Mouse (Mus musculus): ENCODE data around the gene Cxcr5. TPM values are rescaled to one million over a fixed set of nuclear protein-coding genes. Genes with fewer than 3 reads are reported as not detected.
A peak's percentile ranks its signal among the peaks of the same experiment; 100 is the strongest.

The Cxcr5 gene
- polyA plus RNA-seq, 1 experiment from 2014 or later, result 0.06 TPM

- Histone ChIP-seq H3K36me3 (ENCODE audit: control insufficient read depth, insufficient read depth, low read length) (no peaks in the 10 kb centered on the region), H3K27me3 (ENCODE audit: control insufficient read depth, insufficient read depth, low read length) (no peaks in the 10 kb centered on the region), H3K4me3 (ENCODE audit: low read depth, low read length) (peak overlapping the region; percentile 50), H3K27ac (ENCODE audit: low read depth, low read length) (peak overlapping the region; percentile 97), H3K9me3 (replicated peaks; ENCODE audit: control insufficient read depth, low read length) (no peaks in the 10 kb centered on the region), H3K4me2 (peak overlapping the region; percentile 95), H3K4me1 (ENCODE audit: control insufficient read depth, insufficient read depth, low read length) (peaks cover 62% of the 10 kb centered on the region), H3K9ac (ENCODE audit: low read depth, low read length) (peak overlapping the region; percentile 78)
- peak; percentile 12 for ATAC-seq (replicated peaks; ENCODE audit: insufficient number of reproducible peaks, low FRiP score, low TSS enrichment)
- whole genome bisulfite sequencing (ENCODE audit: insufficient replicate concordance), result 5% methylated on average over 17 of the region's 20 CpGs
These were observed 62.1 kb downstream of the Cxcr5 start for GRCm38 (mm10) chr9:44499356-44500162.

GRCm38 (mm10) chr9:44498421-44499355, 63.0 kb downstream of the Cxcr5 start:
- Histone ChIP-seq H3K9me3 (replicated peaks; ENCODE audit: control insufficient read depth, low read length) (no peaks in the 10 kb centered on the region), H3K4me1 (ENCODE audit: control insufficient read depth, insufficient read depth, low read length) (peaks cover 71% of the 10 kb centered on the region), H3K27ac (ENCODE audit: low read depth, low read length) (peak overlapping the region; percentile 97), H3K9ac (ENCODE audit: low read depth, low read length) (peak overlapping the region; percentile 78), H3K36me3 (ENCODE audit: control insufficient read depth, insufficient read depth, low read length) (no peaks in the 10 kb centered on the region), H3K4me2 (peak overlapping the region; percentile 95), H3K4me3 (ENCODE audit: low read depth, low read length) (peak overlapping the region; percentile 50), H3K27me3 (ENCODE audit: control insufficient read depth, insufficient read depth, low read length) (no peaks in the 10 kb centered on the region)
- WGBS (ENCODE audit: insufficient replicate concordance), result under 1% methylated on average over 57 of the region's 59 CpGs
- peak; percentile 66 for ATAC-seq (replicated peaks; ENCODE audit: insufficient number of reproducible peaks, low FRiP score, low TSS enrichment)

GRCm38 (mm10) chr9:44497624-44498377, 63.9 kb downstream of the Cxcr5 start:
- no peaks in the 10 kb centered on the region for H3K9me3 ChIP-seq (replicated peaks; ENCODE audit: control insufficient read depth, low read length)
- H3K4me2 ChIP-seq, result peak overlapping the region; percentile 95
- WGBS (ENCODE audit: insufficient replicate concordance), result 2% methylated on average over 10 of the region's 11 CpGs
- H3K27me3 ChIP-seq (ENCODE audit: control insufficient read depth, insufficient read depth, low read length), result no peaks in the 10 kb centered on the region
- H3K9ac ChIP-seq (ENCODE audit: low read depth, low read length), result peak overlapping the region; percentile 78
- H3K36me3 ChIP-seq (ENCODE audit: control insufficient read depth, insufficient read depth, low read length), result no peaks in the 10 kb centered on the region
- H3K4me1 ChIP-seq (ENCODE audit: control insufficient read depth, insufficient read depth, low read length), result peaks cover 79% of the 10 kb centered on the region
- peak overlapping the region; percentile 50 for H3K4me3 ChIP-seq (ENCODE audit: low read depth, low read length)
- peak overlapping the region; percentile 97 for H3K27ac ChIP-seq (ENCODE audit: low read depth, low read length)
- no peak for ATAC-seq (replicated peaks; ENCODE audit: insufficient number of reproducible peaks, low FRiP score, low TSS enrichment)

DNA sequence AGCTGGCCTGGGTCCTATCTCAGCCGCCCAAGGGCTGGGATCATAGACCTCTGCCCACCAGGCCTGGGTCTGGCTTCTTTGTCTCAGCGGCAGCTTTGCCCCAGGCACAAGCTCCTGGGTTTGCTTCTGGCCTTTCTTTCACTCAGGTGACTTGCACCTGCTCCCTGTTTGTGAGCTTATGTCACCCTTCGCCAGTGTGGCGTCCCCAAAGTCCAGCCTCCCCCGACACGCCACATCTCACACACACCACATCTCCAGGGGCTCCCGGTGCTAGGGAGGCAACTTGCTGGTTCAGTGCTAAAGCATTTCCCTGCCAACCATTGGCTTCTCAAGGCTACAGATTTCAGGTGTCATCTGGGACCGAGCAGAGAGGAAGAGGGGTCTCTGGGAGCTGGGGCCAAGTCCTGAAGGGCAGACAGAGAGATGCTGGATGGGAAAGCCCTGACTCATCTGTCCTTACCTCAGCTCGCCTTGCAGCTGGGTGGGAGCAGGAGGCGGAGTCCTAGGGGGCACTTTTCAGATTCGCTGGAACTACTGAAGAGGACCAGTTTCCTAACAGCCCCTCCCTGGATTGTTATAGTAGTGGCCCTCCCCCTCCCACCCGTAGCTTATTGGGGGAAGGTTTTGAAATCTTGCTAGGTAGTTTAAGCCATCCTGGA, 64.7 kb downstream of the Cxcr5 start:
- H3K36me3 ChIP-seq (ENCODE audit: control insufficient read depth, insufficient read depth, low read length), result no peaks in the 10 kb centered on the region
- 48% methylated on average over 12 of the region's 12 CpGs for WGBS (ENCODE audit: insufficient replicate concordance)
- no peak for ATAC-seq (replicated peaks; ENCODE audit: insufficient number of reproducible peaks, low FRiP score, low TSS enrichment)
- H3K27ac ChIP-seq (ENCODE audit: low read depth, low read length), result peak overlapping the region; percentile 97; the same call in 1 of the 2 replicates
- H3K27me3 ChIP-seq (ENCODE audit: control insufficient read depth, insufficient read depth, low read length), result no peaks in the 10 kb centered on the region
- peak overlapping the region; percentile 50; the same call in 1 of the 2 replicates for H3K4me3 ChIP-seq (ENCODE audit: low read depth, low read length)
- no peaks in the 10 kb centered on the region for H3K9me3 ChIP-seq (replicated peaks; ENCODE audit: control insufficient read depth, low read length)
- peak overlapping the region; percentile 95 for H3K4me2 ChIP-seq
- H3K4me1 ChIP-seq (ENCODE audit: control insufficient read depth, insufficient read depth, low read length), result peaks cover 88% of the 10 kb centered on the region
- H3K9ac ChIP-seq (ENCODE audit: low read depth, low read length), result peak overlapping the region; percentile 22; the same call in 1 of the 2 replicates

- ATAC-seq (replicated peaks; ENCODE audit: insufficient number of reproducible peaks, low FRiP score, low TSS enrichment), result no peak
- no peak overlapping the region for H3K9ac ChIP-seq (ENCODE audit: low read depth, low read length)
- no peaks in the 10 kb centered on the region for H3K27me3 ChIP-seq (ENCODE audit: control insufficient read depth, insufficient read depth, low read length)
- H3K9me3 ChIP-seq (replicated peaks; ENCODE audit: control insufficient read depth, low read length), result no peaks in the 10 kb centered on the region
- H3K4me2 ChIP-seq, result no peak overlapping the region
- no peak overlapping the region for H3K4me3 ChIP-seq (ENCODE audit: low read depth, low read length)
- no peaks in the 10 kb centered on the region for H3K36me3 ChIP-seq (ENCODE audit: control insufficient read depth, insufficient read depth, low read length)
- peaks cover 87% of the 10 kb centered on the region for H3K4me1 ChIP-seq (ENCODE audit: control insufficient read depth, insufficient read depth, low read length)
- no peak overlapping the region for H3K27ac ChIP-seq (ENCODE audit: low read depth, low read length)
- WGBS (ENCODE audit: insufficient replicate concordance), result 82% methylated on average over 10 of the region's 10 CpGs
These were observed 65.8 kb downstream of the Cxcr5 start for GRCm38 (mm10) chr9:44495810-44496344.

DNA sequence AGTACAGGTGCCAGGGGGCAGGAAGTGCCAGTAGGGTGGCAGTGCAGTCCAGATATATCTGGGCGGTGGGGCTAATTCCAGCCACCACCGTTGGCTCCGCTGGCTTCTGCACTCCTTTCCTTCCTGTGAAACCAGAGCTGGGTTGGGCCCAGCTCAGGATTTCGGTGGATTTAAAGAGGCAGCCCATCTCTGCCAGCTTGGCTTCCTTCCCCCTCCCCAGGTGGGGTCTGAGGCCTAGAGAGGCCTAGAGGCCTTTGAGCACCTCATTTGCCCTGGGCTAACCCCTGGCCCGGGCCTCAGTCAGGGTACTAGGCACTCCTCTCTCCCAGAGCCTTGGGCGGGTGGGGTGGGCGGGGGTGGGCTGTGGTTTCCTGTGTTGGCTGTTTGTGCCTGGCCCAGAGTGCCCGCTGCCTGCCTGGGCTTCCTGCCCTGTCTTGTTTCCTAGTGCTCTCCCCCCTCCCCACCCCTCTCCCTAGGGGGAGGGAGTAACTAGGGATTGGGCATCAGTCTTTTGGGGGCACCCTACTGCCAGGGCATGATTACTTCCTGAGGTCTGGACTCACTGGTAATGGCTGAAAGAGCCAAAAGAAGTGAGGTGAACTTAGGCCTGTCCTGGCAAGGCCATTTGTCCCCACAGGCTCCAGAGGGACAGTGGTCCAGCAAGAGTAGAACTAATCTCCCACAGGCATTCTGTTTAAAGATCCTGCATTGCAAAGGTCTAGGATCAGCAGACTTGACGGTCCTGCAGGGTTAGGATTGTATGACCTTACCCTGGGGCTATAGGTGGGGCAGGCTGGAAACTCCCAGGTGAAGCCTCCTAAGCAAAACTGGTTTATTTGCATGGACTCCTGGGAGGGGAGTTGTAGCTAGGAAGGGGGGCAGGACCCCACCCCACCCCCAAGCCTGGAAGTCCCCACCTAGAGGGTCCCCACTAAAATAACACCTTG, 66.5 kb downstream of the Cxcr5 start:
- Histone ChIP-seq H3K27me3 (ENCODE audit: control insufficient read depth, insufficient read depth, low read length) (no peaks in the 10 kb centered on the region), H3K27ac (ENCODE audit: low read depth, low read length) (peak overlapping the region; percentile 43), H3K9me3 (replicated peaks; ENCODE audit: control insufficient read depth, low read length) (no peaks in the 10 kb centered on the region), H3K9ac (ENCODE audit: low read depth, low read length) (no peak overlapping the region; the same call in 1 of the 2 replicates), H3K36me3 (ENCODE audit: control insufficient read depth, insufficient read depth, low read length) (no peaks in the 10 kb centered on the region), H3K4me3 (ENCODE audit: low read depth, low read length) (no peak overlapping the region), H3K4me1 (ENCODE audit: control insufficient read depth, insufficient read depth, low read length) (peaks cover 87% of the 10 kb centered on the region), H3K4me2 (peak overlapping the region; percentile 23; the same call in 1 of the 2 replicates)
- 37% methylated on average over 9 of the region's 9 CpGs for WGBS (ENCODE audit: insufficient replicate concordance)
- ATAC-seq (replicated peaks; ENCODE audit: insufficient number of reproducible peaks, low FRiP score, low TSS enrichment), result no peak

GRCm38 (mm10) chr9:44494261-44494862, 67.3 kb downstream of the Cxcr5 start:
- ATAC-seq (replicated peaks; ENCODE audit: insufficient number of reproducible peaks, low FRiP score, low TSS enrichment), result no peak
- Histone ChIP-seq H3K27me3 (ENCODE audit: control insufficient read depth, insufficient read depth, low read length) (no peaks in the 10 kb centered on the region), H3K27ac (ENCODE audit: low read depth, low read length) (peak overlapping the region; percentile 57), H3K9ac (ENCODE audit: low read depth, low read length) (peak overlapping the region; percentile 44; the same call in 1 of the 2 replicates), H3K4me3 (ENCODE audit: low read depth, low read length) (no peak overlapping the region), H3K36me3 (ENCODE audit: control insufficient read depth, insufficient read depth, low read length) (no peaks in the 10 kb centered on the region), H3K9me3 (replicated peaks; ENCODE audit: control insufficient read depth, low read length) (no peaks in the 10 kb centered on the region), H3K4me2 (peak overlapping the region; percentile 43; the same call in 1 of the 2 replicates), H3K4me1 (ENCODE audit: control insufficient read depth, insufficient read depth, low read length) (peaks cover 87% of the 10 kb centered on the region)
- 35% methylated on average over 11 of the region's 11 CpGs for WGBS (ENCODE audit: insufficient replicate concordance)

All from heart, embryonic 11.5 days (tissue).